Mouse (Mus musculus) regulatory T cell (primary cell): ENCODE results near the gene Cldn4.

Source experiments
- in situ Hi-C: fragments of 300-600 bp; cut with MboI, MseI; formaldehyde crosslinking; loops from one replicate; pipeline ENCODE4 v1.15.1; 2025; ENCODE audit warnings: high pct_unique_total_duplicates

Gene Cldn4

GRCm38 (mm10) chr5:134895291-134895690 lies 51.4 kb downstream of the Cldn4 start:
- in situ Hi-C loops = no loop called here
